Mouse (Mus musculus): ENCODE data around the gene Dnajc22. TPM values are rescaled to one million over a fixed set of nuclear protein-coding genes. Genes with fewer than 3 reads are reported as not detected.

Dnajc22 gene
- polyA plus RNA-seq, 1 experiment from 2014 or later: 0.75 TPM

DNA sequence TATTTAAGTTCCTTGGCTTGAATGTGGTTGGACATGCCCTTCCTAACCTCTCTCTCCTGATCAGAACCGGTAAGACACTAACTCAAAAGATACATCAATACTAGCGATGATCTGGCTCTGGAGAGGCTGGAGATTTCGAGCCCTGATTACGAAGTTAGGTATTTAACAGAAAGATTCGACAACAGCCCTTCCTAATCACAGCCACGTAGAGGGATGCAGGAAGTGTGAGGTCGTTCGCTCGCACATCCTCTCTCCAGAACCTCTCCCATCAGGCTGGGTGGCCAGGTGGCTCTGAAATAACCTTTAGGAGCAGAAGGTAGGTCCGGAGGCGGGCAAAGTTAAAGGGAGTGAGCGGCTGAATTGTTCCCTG, 32.7 kb downstream of the Dnajc22 start, which contains the start of gene Spats2:
Gene Spats2, plus strand, starts transcription at position 206 of the 370 bp plus-strand sequence.
- H3K4me3 ChIP-seq (ENCODE audit: low read depth, low read length): peak within 1 kb of the TSS; percentile 62
- peak within 1 kb of the TSS; percentile 88 for H3K9ac ChIP-seq (ENCODE audit: low read depth, low read length)
- peak within 1 kb of the TSS; percentile 86 for H3K27ac ChIP-seq (ENCODE audit: low read length)
- 2% methylated on average over 12 of the region's 12 CpGs for WGBS
- ATAC-seq: 0 out of 2 replicates have a peak, but pooled peaks have one; percentile 2
- H3K9me3 ChIP-seq (replicated peaks; ENCODE audit: control insufficient read depth, low read length, poor library complexity, severe bottlenecking): no peaks in the 10 kb centered on the region
- no peaks in the 10 kb centered on the region for H3K36me3 ChIP-seq (ENCODE audit: control insufficient read depth, insufficient read depth, low read length)
- peak within 1 kb of the TSS; percentile 83 for H3K4me2 ChIP-seq (ENCODE audit: low read length)
- H3K27me3 ChIP-seq (ENCODE audit: control insufficient read depth, insufficient read depth, low read depth, low read length): no peaks in the 10 kb centered on the region
- peaks cover 20% of the 10 kb centered on the region for H3K4me1 ChIP-seq (ENCODE audit: control insufficient read depth, insufficient read depth, low read length)

GRCm38 (mm10) chr15:99126081-99126815, 33.3 kb downstream of the Dnajc22 start:
- Histone ChIP-seq H3K9me3 (replicated peaks; ENCODE audit: control insufficient read depth, low read length, poor library complexity, severe bottlenecking) (no peaks in the 10 kb centered on the region), H3K4me2 (ENCODE audit: low read length) (peak overlapping the region; percentile 83), H3K4me1 (ENCODE audit: control insufficient read depth, insufficient read depth, low read length) (peaks cover 23% of the 10 kb centered on the region), H3K9ac (ENCODE audit: low read depth, low read length) (peak overlapping the region; percentile 88), H3K36me3 (ENCODE audit: control insufficient read depth, insufficient read depth, low read length) (no peaks in the 10 kb centered on the region), H3K4me3 (ENCODE audit: low read depth, low read length) (peak overlapping the region; percentile 62), H3K27ac (ENCODE audit: low read length) (peak overlapping the region; percentile 86), H3K27me3 (ENCODE audit: control insufficient read depth, insufficient read depth, low read depth, low read length) (no peaks in the 10 kb centered on the region)
- peak; percentile 92 for ATAC-seq
- WGBS: under 1% methylated on average over 64 of the region's 115 CpGs

DNA sequence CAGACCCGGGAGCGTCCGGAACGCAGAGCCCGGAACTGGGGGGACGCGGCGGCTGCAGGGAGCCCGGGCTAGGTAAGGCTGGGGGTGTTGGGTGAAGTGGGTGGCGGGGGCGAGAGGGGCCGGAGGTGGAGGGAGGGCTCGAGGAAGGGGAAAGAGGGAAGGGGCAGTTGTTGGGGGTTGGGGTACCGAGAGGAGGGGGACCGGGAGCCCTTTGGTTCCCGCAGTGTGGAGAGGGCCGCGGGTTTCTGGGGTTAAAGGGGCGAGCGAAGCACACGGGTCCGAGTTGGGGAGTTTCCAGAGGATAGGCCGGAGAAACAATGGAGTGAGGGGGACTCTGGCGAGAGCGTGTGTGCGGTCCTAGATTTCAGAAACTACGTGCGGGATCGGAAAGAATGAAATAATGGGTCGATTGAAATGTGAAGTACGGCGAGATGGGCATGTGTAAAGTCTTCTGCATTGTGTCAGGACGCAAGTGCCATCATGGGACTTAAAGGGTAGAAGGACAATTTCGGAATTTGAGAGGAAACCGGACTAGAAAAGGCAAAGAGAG, 33.9 kb downstream of the Dnajc22 start:
- peak; percentile 76 for ATAC-seq
- peaks cover 26% of the 10 kb centered on the region for H3K4me1 ChIP-seq (ENCODE audit: control insufficient read depth, insufficient read depth, low read length)
- under 1% methylated on average over 32 of the region's 35 CpGs for WGBS
- H3K9ac ChIP-seq (ENCODE audit: low read depth, low read length): peak overlapping the region; percentile 88
- peak overlapping the region; percentile 83 for H3K4me2 ChIP-seq (ENCODE audit: low read length)
- no peaks in the 10 kb centered on the region for H3K9me3 ChIP-seq (replicated peaks; ENCODE audit: control insufficient read depth, low read length, poor library complexity, severe bottlenecking)
- H3K27ac ChIP-seq (ENCODE audit: low read length): peak overlapping the region; percentile 86
- H3K4me3 ChIP-seq (ENCODE audit: low read depth, low read length): peak overlapping the region; percentile 62
- H3K27me3 ChIP-seq (ENCODE audit: control insufficient read depth, insufficient read depth, low read depth, low read length): no peaks in the 10 kb centered on the region
- H3K36me3 ChIP-seq (ENCODE audit: control insufficient read depth, insufficient read depth, low read length): no peaks in the 10 kb centered on the region

- no peaks in the 10 kb centered on the region for H3K36me3 ChIP-seq (ENCODE audit: control insufficient read depth, insufficient read depth, low read length)
- ATAC-seq: no peak
- 0 out of 2 replicates have a peak overlapping the region, but pooled peaks have one; percentile 22 for H3K9ac ChIP-seq (ENCODE audit: low read depth, low read length)
- H3K9me3 ChIP-seq (replicated peaks; ENCODE audit: control insufficient read depth, low read length, poor library complexity, severe bottlenecking): no peaks in the 10 kb centered on the region
- WGBS: 61% methylated on average over 6 of the region's 6 CpGs
- H3K4me1 ChIP-seq (ENCODE audit: control insufficient read depth, insufficient read depth, low read length): peaks cover 26% of the 10 kb centered on the region
- H3K4me3 ChIP-seq (ENCODE audit: low read depth, low read length): peak overlapping the region; percentile 62
- no peak overlapping the region for H3K27ac ChIP-seq (ENCODE audit: low read length)
- peak overlapping the region; percentile 83 for H3K4me2 ChIP-seq (ENCODE audit: low read length)
- no peaks in the 10 kb centered on the region for H3K27me3 ChIP-seq (ENCODE audit: control insufficient read depth, insufficient read depth, low read depth, low read length)
Measured at GRCm38 (mm10) chr15:99127851-99128522, 35.0 kb downstream of the Dnajc22 start.

GRCm38 (mm10) chr15:99129441-99129840, 36.5 kb downstream of the Dnajc22 start:
- no peaks in the 10 kb centered on the region for H3K36me3 ChIP-seq (ENCODE audit: control insufficient read depth, insufficient read depth, low read length)
- no peaks in the 10 kb centered on the region for H3K9me3 ChIP-seq (replicated peaks; ENCODE audit: control insufficient read depth, low read length, poor library complexity, severe bottlenecking)
- H3K4me1 ChIP-seq (ENCODE audit: control insufficient read depth, insufficient read depth, low read length): peaks cover 26% of the 10 kb centered on the region
- H3K4me3 ChIP-seq (ENCODE audit: low read depth, low read length): no peak overlapping the region
- H3K9ac ChIP-seq (ENCODE audit: low read depth, low read length): no peak overlapping the region
- H3K27me3 ChIP-seq (ENCODE audit: control insufficient read depth, insufficient read depth, low read depth, low read length): no peaks in the 10 kb centered on the region
- 21% methylated on average over 11 of the region's 11 CpGs for WGBS
- H3K4me2 ChIP-seq (ENCODE audit: low read length): peak overlapping the region; percentile 0; the same call in 1 of the 2 replicates
- H3K27ac ChIP-seq (ENCODE audit: low read length): no peak overlapping the region
- ATAC-seq: no peak

DNA sequence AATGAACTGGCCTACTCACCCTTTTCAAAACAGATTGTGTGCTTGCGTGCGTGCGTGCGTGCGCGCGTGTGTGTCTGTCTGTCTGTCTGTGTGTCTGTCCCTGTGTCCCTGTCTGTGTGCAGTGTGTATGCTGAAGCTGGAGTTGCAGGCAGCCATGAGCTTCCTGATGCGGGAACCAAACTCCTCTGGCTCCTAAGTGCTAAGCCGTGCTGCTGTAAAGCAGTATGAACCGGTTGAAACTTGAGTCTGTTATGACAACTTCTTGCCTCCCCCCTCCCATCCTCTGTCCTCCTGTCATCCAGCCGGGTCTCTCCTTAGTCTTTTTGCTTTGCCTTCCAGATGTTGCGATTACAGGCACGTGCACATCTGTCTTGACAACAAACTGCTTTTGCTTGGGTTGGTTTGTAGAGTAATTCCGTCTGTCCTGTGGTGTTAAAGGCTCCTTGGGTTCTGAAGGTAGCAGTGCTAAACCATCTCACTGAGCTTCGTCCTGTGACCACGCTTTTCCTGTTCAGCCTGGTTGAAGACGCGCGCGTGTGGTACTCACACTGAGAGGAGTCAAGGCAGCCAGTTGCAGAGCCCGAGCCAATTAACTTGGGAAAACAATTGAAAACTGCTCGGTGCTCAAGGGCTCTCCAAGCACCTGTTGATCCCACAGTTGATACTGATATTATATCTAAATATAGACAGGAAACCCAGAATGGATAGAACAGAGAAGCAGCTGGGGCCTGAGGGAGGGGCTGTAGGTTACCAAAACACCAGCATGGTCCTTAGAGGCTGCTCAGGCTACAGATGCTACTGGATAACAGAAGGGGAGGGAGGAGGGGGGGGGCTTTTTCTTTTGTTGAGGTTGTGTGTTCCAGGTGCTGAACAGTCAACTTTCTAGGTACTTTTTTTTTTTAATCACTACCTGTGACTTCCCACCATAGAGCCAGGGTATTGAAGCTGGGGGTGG, 37.3 kb downstream of the Dnajc22 start:
- H3K4me1 ChIP-seq (ENCODE audit: control insufficient read depth, insufficient read depth, low read length): peaks cover 26% of the 10 kb centered on the region
- 62% methylated on average over 22 of the region's 22 CpGs for WGBS
- H3K4me3 ChIP-seq (ENCODE audit: low read depth, low read length): no peak overlapping the region
- no peak overlapping the region for H3K27ac ChIP-seq (ENCODE audit: low read length)
- no peak overlapping the region for H3K9ac ChIP-seq (ENCODE audit: low read depth, low read length)
- no peaks in the 10 kb centered on the region for H3K36me3 ChIP-seq (ENCODE audit: control insufficient read depth, insufficient read depth, low read length)
- no peaks in the 10 kb centered on the region for H3K27me3 ChIP-seq (ENCODE audit: control insufficient read depth, insufficient read depth, low read depth, low read length)
- H3K9me3 ChIP-seq (replicated peaks; ENCODE audit: control insufficient read depth, low read length, poor library complexity, severe bottlenecking): no peaks in the 10 kb centered on the region
- H3K4me2 ChIP-seq (ENCODE audit: low read length): no peak overlapping the region
- no peak for ATAC-seq

DNA sequence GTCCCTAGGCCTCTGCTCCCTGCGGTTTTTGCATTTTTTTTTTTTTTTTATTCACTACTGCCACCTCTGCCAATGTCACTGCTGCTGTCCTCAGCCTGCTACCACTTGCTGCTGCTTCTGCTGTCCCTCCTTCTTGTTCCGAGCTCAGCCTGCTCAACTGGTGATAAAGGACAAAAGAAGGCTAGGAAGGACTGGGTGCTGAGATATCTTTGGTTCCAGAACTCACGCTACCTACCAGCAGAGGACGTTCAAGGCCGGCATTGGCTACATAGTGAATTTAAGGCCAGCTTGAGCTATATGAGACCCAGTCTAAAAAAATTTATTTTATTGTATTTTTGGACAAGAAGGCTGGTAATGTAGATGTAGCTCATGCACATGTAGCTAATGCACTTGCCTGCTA, 45.4 kb downstream of the Dnajc22 start:
- Histone ChIP-seq H3K36me3 (ENCODE audit: control insufficient read depth, insufficient read depth, low read length) (no peaks in the 10 kb centered on the region), H3K4me3 (ENCODE audit: low read depth, low read length) (no peak overlapping the region), H3K4me1 (ENCODE audit: control insufficient read depth, insufficient read depth, low read length) (no peaks in the 10 kb centered on the region), H3K27me3 (ENCODE audit: control insufficient read depth, insufficient read depth, low read depth, low read length) (no peaks in the 10 kb centered on the region), H3K27ac (ENCODE audit: low read length) (no peak overlapping the region), H3K4me2 (ENCODE audit: low read length) (no peak overlapping the region), H3K9ac (ENCODE audit: low read depth, low read length) (no peak overlapping the region), H3K9me3 (replicated peaks; ENCODE audit: control insufficient read depth, low read length, poor library complexity, severe bottlenecking) (no peaks in the 10 kb centered on the region)
- 95% methylated on average over 5 of the region's 5 CpGs for WGBS
- no peak for ATAC-seq

DNA sequence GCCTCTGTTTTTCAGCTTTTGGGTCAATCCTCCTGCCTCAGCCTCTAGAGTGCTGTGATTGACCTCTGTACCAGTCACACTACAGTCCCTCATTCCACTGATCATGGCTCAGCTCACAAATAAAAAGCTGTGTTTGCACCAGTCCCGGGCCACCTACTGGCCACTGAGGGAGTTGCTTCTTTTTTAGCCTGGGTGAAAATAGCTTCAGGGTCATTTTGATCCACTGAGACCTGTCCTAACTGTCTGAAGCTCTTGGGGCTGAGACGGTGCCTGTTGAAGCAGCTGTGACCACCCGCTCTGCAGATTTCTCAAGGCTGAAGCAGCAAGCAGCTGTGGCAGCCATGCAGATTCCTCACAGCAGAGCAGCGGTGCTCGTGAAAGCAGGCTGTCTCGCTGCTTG, 46.7 kb downstream of the Dnajc22 start:
- Histone ChIP-seq H3K36me3 (ENCODE audit: control insufficient read depth, insufficient read depth, low read length) (no peaks in the 10 kb centered on the region), H3K4me1 (ENCODE audit: control insufficient read depth, insufficient read depth, low read length) (no peaks in the 10 kb centered on the region), H3K27ac (ENCODE audit: low read length) (no peak overlapping the region), H3K9ac (ENCODE audit: low read depth, low read length) (no peak overlapping the region; the same call in 1 of the 2 replicates), H3K27me3 (ENCODE audit: control insufficient read depth, insufficient read depth, low read depth, low read length) (no peaks in the 10 kb centered on the region), H3K9me3 (replicated peaks; ENCODE audit: control insufficient read depth, low read length, poor library complexity, severe bottlenecking) (no peaks in the 10 kb centered on the region), H3K4me3 (ENCODE audit: low read depth, low read length) (no peak overlapping the region), H3K4me2 (ENCODE audit: low read length) (no peak overlapping the region)
- no peak for ATAC-seq
- 55% methylated on average over 6 of the region's 6 CpGs for WGBS
